Mouse (Mus musculus) megakaryocyte, embryonic 14.5 days (primary cell): Measurements from ENCODE around the gene Syt2. TPM values are rescaled to one million over a fixed set of nuclear protein-coding genes. Genes with fewer than 3 reads are reported as not detected.

ENCODE experiments used
- H3K27me3 ChIP-seq: replicated peaks from 2 replicates; pipeline ENCODE3; 2012; ENCODE audit warnings: inconsistent platforms
- H3K36me3 ChIP-seq: replicated peaks from 2 replicates; pipeline ENCODE3; 2012; ENCODE audit warnings: low read length, inconsistent platforms, mixed read lengths
- H3K4me1 ChIP-seq: 2 replicates; pipeline ENCODE4 v1.6.1; 2012; ENCODE audit warnings: inconsistent platforms
- H3K4me3 ChIP-seq: replicated peaks from 2 replicates; pipeline ENCODE3; 2012; ENCODE audit warnings: moderate library complexity, mild to moderate bottlenecking, inconsistent platforms
- H3K9me3 ChIP-seq: 2 replicates; pipeline ENCODE4 v1.6.1; 2012; ENCODE audit warnings: inconsistent platforms
- FLI1 ChIP-seq: IDR thresholded peaks from 2 replicates; pipeline ENCODE4 v1.6.1; 2012; ENCODE audit warnings: low read length, inconsistent platforms, mixed read lengths
- GATA1 ChIP-seq: IDR thresholded peaks from 3 replicates; pipeline ENCODE4 v1.6.1; 2012; ENCODE audit warnings: mixed read lengths, low read length, inconsistent platforms, borderline replicate concordance
- polyA plus RNA-seq: library from polyadenylated mRNA; stranded (reverse); fragments of >175 nt; gene quantifications from 2 replicates; pipeline ENCODE4 v1.2.3, GENCODE M21; 2012; ENCODE audit warnings: low replicate concordance; ENCODE audit not compliant: insufficient read depth

Syt2 gene
- polyA plus RNA-seq, 1 experiment = 0.01 TPM

DNA sequence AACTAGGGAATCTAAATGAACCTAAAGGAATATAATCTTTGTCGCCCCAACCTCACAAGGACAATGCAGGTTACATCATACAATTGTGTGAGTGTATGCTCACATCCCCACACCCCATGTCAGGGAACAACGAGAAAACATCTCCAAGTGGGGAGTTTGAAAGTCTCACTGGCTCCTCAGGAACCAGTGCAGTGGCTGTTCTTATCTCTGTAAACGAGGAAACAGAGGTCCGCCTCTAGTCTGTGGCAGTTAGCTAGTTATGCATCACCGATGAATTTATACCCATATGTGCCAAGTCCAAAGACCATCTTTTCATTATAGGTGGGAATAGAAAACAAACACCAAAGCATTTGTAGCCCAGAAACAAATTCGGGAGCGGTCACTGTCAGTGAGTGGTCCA, 115.1 kb downstream of the Syt2 start:
- H3K36me3 ChIP-seq = peaks cover 96% of the 10 kb centered on the region
- H3K27me3 ChIP-seq = no peaks in the 10 kb centered on the region
- no peaks in the 10 kb centered on the region for H3K9me3 ChIP-seq
- 0 out of 2 replicates have a peak, but pooled peaks cover 7% of the 10 kb centered on the region for H3K4me1 ChIP-seq
- H3K4me3 ChIP-seq = no peak overlapping the region
- no peak for TF ChIP-seq FLI1
- TF ChIP-seq GATA1 = no peak

- no peak overlapping the region for H3K4me3 ChIP-seq
- H3K36me3 ChIP-seq = peaks cover 96% of the 10 kb centered on the region
- 0 out of 2 replicates have a peak, but pooled peaks cover 7% of the 10 kb centered on the region for H3K4me1 ChIP-seq
Observed at GRCm38 (mm10) chr1:134763250-134763649, 116.8 kb downstream of the Syt2 start.

GRCm38 (mm10) chr1:134763776-134764438, 117.4 kb downstream of the Syt2 start:
- H3K9me3 ChIP-seq = no peaks in the 10 kb centered on the region
- no peak overlapping the region for H3K4me3 ChIP-seq
- H3K4me1 ChIP-seq = 0 out of 2 replicates have a peak, but pooled peaks cover 7% of the 10 kb centered on the region
- TF ChIP-seq FLI1 = no peak
- TF ChIP-seq GATA1 = no peak
- no peaks in the 10 kb centered on the region for H3K27me3 ChIP-seq
- peaks cover 96% of the 10 kb centered on the region for H3K36me3 ChIP-seq

More at GRCm38 (mm10) chr1:134763250-134763649, 116.8 kb downstream of the Syt2 start:
- H3K27me3 ChIP-seq = no peaks in the 10 kb centered on the region
- H3K9me3 ChIP-seq = no peaks in the 10 kb centered on the region
- TF ChIP-seq GATA1 = no peak
- TF ChIP-seq FLI1 = no peak

DNA sequence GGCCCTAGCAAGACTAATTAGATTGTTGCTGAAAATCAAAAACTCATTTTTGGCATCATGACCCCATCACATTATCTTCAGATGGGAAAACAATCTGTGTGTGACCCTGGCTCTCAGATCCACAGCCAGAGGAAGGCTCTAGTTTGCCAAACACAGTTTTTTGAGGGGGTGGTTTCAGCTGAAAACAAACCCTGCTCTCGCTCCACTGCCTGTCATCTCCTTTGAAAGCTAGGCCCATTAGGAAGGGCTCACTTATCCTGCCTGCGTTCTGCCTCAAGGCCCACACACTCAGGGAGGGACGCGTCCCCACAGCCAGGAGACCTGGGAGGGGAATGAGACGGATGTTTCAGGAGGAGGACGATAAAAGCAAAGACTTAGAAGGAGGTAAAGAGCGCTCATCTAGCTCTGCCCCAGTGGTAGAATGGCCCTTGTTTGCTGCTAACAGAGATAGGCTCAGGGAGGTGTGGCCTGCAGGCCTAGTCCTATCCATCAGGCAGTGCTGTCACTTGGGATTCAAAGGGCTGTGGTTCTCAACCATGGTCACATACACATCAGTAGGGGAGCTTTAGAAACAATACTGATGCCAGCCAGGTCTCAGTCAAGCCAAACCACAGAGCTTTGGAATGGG, 118.5 kb downstream of the Syt2 start:
- TF ChIP-seq FLI1 (no peak), GATA1 (no peak)
- no peak overlapping the region for H3K4me3 ChIP-seq

GRCm38 (mm10) chr1:134766448-134766847, 120.0 kb downstream of the Syt2 start:
- Histone ChIP-seq H3K27me3 (no peaks in the 10 kb centered on the region), H3K36me3 (peaks cover 91% of the 10 kb centered on the region), H3K4me3 (no peak overlapping the region), H3K4me1 (peaks cover 19% of the 10 kb centered on the region), H3K9me3 (no peaks in the 10 kb centered on the region)
- TF ChIP-seq GATA1 = no peak
- TF ChIP-seq FLI1 = no peak

More for the DNA sequence above, 118.5 kb downstream of the Syt2 start:
- Histone ChIP-seq H3K27me3 (no peaks in the 10 kb centered on the region), H3K36me3 (peaks cover 93% of the 10 kb centered on the region), H3K9me3 (no peaks in the 10 kb centered on the region), H3K4me1 (0 out of 2 replicates have a peak, but pooled peaks cover 7% of the 10 kb centered on the region)

DNA sequence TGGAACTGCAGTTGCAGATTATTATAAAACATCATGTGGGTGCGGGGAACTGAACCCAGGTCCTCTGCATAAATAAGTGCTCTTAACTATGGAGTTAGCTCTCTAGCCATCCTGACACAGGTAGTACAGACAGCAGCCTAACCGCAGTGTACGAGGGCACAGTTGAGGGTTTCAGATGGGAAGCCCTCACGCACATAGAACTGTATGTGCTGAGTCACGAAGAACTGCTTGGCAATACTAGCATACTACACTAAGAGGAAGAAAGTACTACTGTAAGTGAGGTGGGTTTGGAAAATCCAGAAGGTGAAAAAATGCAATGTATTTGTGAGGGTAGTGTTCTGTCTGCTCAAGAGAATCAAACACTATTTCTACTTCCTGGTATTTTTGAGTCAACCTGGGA, 123.8 kb downstream of the Syt2 start:
- no peaks in the 10 kb centered on the region for H3K9me3 ChIP-seq
- H3K4me1 ChIP-seq = peaks cover 35% of the 10 kb centered on the region
- no peaks in the 10 kb centered on the region for H3K27me3 ChIP-seq
- no peak overlapping the region for H3K4me3 ChIP-seq
- peaks cover 94% of the 10 kb centered on the region for H3K36me3 ChIP-seq
- TF ChIP-seq FLI1 = no peak

DNA sequence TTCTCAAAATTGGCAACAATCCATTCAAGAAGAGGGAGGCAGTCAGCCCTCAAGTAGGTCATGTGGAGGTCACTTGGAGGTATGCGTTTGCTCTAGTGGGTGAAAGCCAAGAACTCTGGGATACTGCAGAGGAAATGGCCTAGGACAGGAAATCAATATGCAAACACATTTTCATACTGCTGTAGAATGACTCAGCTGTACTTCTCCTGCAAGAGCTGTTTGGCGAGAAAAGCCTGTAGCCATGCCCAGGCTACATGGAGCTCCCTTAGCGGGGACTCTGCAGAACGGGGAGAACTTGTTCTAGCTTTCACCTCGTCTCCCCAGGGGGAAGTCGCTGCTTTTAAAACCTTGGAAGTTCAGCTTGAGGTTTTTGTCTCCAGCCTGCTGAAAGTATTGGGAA, 124.9 kb downstream of the Syt2 start:
- peaks cover 40% of the 10 kb centered on the region for H3K4me1 ChIP-seq
- no peak for TF ChIP-seq FLI1
- TF ChIP-seq GATA1 = no peak
- H3K4me3 ChIP-seq = no peak overlapping the region
- H3K9me3 ChIP-seq = no peaks in the 10 kb centered on the region
- H3K36me3 ChIP-seq = peaks cover 94% of the 10 kb centered on the region
- H3K27me3 ChIP-seq = no peaks in the 10 kb centered on the region

DNA sequence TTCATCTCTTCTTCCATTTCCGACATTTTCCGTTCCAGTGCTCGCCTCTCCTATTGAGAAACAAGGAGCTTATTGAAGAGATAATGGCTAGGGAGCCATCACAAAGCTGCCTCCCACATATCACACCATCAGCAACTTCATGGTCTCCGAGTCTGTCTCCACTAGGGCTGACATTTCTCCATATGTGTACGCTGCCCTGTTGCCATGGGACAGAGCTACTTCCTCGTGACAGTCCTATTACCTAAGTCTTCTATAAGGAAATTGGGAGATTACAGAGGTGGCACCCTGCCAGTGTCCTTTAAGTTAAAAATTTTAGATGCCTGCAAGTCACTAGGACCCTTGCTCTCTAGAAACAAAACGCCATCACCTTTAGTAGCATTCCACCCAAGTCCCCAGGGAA, 125.5 kb downstream of the Syt2 start:
- no peak for TF ChIP-seq FLI1
- no peak for TF ChIP-seq GATA1
- Histone ChIP-seq H3K36me3 (peaks cover 94% of the 10 kb centered on the region), H3K9me3 (no peaks in the 10 kb centered on the region), H3K4me3 (no peak overlapping the region), H3K27me3 (no peaks in the 10 kb centered on the region), H3K4me1 (peaks cover 40% of the 10 kb centered on the region)

GRCm38 (mm10) chr1:134772821-134773220, 126.3 kb downstream of the Syt2 start:
- H3K27me3 ChIP-seq = no peaks in the 10 kb centered on the region
- H3K9me3 ChIP-seq = no peaks in the 10 kb centered on the region
- TF ChIP-seq GATA1 = no peak
- TF ChIP-seq FLI1 = no peak
- no peak overlapping the region for H3K4me3 ChIP-seq
- peaks cover 94% of the 10 kb centered on the region for H3K36me3 ChIP-seq
- H3K4me1 ChIP-seq = peaks cover 40% of the 10 kb centered on the region

DNA sequence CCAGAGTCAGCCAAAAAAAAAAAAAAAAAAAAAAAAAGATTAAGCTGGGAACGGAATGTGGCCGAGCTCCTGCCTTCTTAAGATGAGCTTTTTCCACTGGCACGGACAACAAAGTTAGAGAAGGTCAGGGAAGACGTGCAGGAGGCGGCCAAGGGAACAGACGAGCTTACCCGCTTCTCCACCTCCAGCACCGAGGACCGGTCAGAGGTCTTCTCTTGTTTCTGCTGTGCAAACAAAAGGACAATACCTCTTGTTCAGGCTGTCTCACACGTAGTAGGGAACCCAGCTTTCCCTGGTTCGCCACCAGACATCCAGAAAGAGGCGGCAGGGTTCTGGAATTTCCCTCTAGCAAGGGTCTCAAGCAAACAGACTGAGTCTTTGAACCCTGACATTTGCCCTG, 126.8 kb downstream of the Syt2 start:
- H3K4me3 ChIP-seq = no peak overlapping the region
- H3K4me1 ChIP-seq = peaks cover 40% of the 10 kb centered on the region
- no peaks in the 10 kb centered on the region for H3K27me3 ChIP-seq
- H3K36me3 ChIP-seq = peaks cover 94% of the 10 kb centered on the region
- no peak for TF ChIP-seq FLI1
- no peak for TF ChIP-seq GATA1
- H3K9me3 ChIP-seq = no peaks in the 10 kb centered on the region
